Mouse (Mus musculus): ENCODE data around the gene Mtmr4.

Gene Mtmr4

GRCm38 (mm10) chr11:87581933-87582710 is 9.8 kb upstream of the Mtmr4 start:
- no peak for DNase-seq (ENCODE audit: low read depth, low spot score)

DNA sequence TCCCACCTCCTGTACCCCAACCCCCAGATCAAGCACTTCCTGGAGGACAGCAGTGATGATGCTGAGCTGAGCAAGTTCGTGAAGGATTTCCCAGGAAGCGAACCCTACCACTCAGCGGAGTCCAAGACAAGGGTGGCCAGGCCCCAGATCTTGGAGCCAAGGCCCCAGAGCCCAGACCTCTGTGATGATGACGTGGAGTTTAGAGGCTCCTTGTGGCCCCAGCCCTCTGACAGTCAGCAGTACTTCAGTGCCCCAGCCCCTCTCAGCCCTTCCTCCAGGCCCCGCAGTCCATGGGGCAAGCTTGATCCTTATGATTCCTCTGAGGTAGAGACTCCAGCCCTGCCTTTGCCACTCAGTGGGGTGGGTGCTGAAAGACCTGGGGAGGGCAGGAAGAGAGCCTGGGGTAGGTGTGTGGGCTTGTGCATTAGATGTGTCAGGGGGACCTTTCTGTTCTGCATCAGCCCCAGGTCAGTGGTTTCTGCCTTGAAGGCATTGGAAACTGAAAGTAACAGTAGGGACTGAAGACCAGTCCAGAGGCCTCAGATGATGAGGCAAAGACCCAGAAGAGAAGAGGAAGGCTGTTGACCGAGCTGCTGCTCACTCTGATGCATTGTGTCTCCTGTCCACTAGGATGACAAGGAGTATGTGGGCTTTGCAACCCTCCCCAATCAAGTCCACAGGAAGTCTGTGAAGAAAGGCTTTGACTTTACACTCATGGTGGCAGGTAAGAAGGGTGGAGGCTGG is 8.5 kb upstream of the Mtmr4 start:
- no peak for DNase-seq (ENCODE audit: low read depth, low spot score)

- no peak for DNase-seq (ENCODE audit: low read depth, low spot score)
Measured at GRCm38 (mm10) chr11:87584711-87585505, 7.1 kb upstream of the Mtmr4 start.

DNA sequence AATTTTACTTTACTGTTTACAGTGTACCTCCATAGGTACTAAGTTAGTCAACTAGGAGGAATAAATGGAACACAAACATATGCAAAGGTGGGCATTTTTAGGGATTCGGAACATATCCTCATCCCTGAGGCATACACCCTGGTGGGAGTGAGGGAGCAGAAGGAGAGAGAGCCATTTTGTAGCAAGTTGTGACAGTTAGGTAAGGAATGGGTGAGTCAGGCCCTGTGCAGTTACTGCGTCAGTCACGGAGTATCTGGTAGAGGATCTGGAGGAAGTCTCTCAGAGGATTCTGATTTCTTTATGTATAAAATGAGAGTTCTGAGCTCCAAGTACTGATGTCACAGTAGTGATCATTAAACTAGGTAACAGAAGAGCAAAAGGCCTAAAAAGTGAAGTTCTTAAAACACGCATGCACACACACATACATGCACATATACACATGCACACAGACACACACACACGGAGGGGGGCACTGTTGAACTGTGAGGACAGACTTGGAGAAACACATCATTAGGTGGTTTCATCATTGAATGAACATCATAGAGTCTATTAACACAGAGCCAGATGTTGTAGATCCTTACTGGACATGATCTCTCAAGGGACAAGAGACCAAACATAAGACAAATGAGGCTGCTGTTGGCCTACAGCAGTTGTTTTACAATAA is 4.6 kb upstream of the Mtmr4 start:
- DNase-seq (ENCODE audit: low read depth, low spot score) = no peak

DNA sequence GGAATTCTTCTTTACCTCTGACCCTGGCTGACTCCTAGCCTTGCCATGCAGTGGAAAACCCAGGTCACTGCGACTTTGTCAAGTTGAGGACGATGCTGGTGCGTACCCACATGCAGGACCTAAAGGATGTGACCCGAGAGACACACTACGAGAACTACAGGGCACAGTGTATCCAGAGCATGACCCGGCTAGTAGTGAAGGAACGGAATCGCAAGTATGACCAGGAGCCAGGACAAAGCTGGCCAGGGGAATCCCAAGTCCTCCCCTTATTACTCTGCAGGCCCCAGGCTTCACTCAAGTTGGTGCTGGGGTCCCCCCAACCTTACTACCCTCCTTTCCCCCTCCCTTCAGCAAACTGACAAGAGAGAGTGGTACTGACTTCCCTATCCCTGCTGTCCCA is 2.4 kb upstream of the Mtmr4 start:
- no peak for DNase-seq (ENCODE audit: low read depth, low spot score)

DNA sequence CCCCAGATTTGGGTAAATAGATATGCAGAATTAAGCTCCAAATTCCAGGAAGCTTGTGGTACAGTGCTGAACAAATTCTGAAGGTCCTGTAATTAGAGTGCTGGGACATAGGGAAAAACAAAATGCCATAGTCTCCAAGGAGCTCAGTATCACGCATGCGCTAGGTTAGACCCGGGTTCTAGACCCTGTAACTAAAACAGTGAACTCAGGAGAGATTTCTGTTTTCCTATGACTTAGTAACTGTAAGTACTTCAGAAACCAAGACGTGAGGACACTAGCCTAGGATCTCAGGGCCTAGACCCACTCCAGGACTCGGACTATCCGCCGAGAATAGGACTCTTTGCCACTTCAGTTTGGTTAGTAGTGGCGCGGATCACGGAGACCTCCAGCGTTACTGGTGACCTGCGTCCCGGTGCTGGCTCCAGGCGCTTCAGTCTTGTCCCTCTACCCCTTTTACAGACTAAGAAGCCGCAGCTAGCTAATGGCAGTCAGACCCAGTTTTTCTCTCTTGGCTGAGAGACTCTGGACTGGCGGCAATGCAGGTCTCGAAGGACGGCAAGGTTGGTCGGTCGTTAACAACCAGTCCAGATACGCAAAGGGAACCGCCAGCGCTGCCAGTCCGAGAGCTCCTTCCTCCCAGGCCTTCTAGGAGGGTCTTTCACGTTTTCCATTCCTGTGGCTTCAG is 979 bp upstream of the Mtmr4 start:
- DNase-seq (ENCODE audit: low read depth, low spot score) = peak; percentile 25

DNA sequence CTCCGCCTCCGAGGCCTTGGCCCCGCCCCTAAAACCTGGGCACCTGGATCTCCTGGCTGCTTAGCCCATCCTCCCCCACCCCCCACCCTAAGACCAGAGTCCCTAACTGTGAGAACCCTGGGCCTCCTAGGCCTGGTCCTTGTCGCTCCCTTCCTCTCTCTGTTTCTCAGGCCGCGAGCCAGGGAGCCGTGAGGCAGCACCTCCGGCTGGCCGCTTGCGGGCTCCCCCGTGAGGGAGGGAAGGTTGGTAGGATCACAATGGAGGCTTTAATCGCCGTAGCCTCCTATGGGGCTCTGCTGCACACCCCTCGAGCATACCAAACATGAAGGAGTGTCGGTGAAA is 363 bp downstream of the Mtmr4 start:
- DNase-seq (ENCODE audit: low read depth, low spot score) = no peak

DNA sequence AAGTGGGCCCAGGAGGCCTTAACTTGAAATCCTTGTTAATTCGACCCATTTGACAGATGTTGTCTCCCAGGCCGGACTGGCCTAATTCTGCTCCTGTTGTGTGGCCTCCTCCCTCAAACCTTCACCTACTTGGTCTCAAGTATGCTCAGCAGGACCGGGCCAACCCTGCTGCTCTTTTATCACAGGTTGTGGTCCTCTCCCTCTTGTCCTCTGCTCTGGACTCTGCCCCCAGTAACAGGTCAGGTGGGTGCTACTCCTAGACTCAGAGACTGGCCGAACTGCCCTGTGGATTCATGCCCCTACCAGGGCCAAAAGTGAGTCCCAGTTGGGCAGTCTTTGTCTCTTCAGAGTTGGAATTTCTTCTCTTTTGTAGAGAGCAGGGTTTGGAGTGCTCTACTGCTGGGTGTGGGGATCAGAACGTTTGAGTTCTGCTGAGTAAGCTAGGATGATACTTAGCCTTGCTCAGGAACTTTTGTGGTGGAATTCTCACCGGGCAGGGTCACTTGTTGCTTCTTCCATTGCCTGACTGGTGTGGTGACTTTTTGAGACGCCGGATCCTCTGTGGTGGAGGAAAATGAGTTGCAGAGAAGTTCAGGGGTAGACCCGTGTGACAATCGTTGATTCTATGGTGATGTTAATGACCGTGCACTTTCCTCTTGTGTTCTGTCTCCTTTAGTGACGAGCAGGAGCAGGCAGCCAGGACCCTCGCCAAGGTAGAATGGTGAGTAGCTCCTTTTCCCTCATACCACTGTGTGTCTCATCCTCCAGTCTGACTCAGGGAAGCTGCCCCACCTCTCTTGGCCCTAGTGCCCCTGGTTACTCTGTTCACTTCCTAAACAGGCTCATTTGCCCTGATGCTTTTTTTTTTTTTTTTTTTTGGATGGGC is 994 bp downstream of the Mtmr4 start:
- no peak for DNase-seq (ENCODE audit: low read depth, low spot score)

DNA sequence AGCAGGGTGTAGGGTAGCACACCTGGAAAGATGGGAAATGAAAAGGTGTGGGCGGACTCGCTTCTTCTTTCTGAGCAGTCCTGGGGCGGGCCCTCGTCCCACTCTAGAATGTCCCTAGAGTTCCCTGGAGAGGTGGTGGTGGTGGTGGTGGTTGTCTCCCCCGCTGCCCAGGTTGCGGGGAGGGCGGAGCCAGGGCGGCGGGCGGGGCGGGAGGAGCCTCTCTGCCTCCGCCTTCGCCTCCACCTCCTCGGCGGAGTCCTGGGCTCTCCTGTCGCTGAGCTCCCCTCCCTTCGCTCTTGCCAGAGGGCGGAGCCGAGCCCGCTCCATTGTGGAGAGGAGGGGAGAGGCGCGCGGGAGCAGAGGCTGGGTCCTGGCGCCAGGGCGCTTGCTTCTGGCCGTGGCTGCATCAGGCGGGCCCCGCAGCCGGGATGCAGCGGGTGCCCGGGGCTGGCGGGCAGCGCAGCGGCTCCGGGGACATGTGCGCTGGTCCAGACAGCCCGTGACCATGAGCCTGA is 3.4 kb downstream of the Mtmr4 start:
- DNase-seq (ENCODE audit: low read depth, low spot score) = peak; percentile 90

GRCm38 (mm10) chr11:87595976-87596375 is 4.0 kb downstream of the Mtmr4 start:
- peak; percentile 18 for DNase-seq (ENCODE audit: low read depth, low spot score)

GRCm38 (mm10) chr11:87596492-87596891 is 4.5 kb downstream of the Mtmr4 start:
- DNase-seq (ENCODE audit: low read depth, low spot score) = peak; percentile 24

- no peak for DNase-seq (ENCODE audit: low read depth, low spot score)
Measured at GRCm38 (mm10) chr11:87597061-87597460, 5.1 kb downstream of the Mtmr4 start.

DNA sequence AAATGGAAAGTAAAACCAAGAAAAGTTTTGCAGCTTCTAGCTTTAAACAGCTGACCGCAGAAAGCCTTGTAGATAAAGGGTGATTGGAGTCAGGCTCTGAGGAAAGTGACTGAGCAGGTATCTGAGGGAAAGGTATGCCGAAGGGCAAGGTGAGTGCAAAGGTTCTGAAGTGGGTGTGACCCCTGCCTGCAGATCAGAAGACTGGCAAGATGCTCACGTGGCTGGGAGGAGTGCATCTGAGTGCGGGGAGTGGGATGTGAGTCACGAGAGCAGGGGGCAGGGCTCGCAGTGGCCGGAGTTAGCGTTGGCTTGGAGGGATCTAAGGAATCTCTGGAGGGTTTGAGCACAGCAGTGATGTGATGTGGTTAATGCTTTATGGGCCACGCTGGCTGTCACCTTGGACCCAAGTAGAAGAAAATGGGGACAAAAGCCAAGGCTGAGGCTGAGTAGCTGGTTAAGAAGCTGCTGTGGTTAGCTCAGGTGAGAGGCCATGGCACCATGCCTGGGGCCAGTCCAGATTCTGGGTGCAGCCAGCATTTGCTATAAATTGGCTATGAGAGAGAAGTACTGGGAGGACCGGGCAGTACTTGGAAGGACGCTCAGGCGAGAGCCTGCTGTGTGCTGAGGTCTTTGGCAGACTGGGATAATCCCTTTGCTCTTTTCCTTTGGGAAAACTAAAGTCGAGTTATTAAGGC is 7.6 kb downstream of the Mtmr4 start:
- no peak for DNase-seq (ENCODE audit: low read depth, low spot score)

- no peak for DNase-seq (ENCODE audit: low read depth, low spot score)
Measured at GRCm38 (mm10) chr11:87600322-87600853, 8.4 kb downstream of the Mtmr4 start.

- DNase-seq (ENCODE audit: low read depth, low spot score) = no peak
Measured at GRCm38 (mm10) chr11:87602234-87602633, 10.3 kb downstream of the Mtmr4 start.

DNA sequence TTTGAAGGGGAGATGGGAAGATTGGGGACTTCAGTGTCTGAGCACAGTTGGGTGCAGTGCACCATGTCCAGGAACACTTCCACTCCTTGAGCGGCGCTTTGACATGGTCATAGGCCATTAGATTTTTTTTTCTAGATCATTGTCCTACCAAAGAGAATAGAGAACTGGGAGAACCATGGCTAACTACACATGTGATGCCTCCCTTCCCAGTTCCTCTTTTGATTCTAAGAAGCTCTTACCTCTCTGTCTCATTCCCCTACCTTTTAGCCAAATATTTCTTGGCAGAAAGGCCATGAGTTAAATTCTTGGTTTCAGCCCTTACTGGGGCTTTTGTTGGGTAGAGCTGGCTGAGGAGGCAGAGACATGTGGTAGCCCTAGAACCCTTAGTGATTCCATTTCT is 11.6 kb downstream of the Mtmr4 start:
- no peak for DNase-seq (ENCODE audit: low read depth, low spot score)

GRCm38 (mm10) chr11:87609264-87609663 is 17.3 kb downstream of the Mtmr4 start:
- no peak for DNase-seq (ENCODE audit: low read depth, low spot score)

DNA sequence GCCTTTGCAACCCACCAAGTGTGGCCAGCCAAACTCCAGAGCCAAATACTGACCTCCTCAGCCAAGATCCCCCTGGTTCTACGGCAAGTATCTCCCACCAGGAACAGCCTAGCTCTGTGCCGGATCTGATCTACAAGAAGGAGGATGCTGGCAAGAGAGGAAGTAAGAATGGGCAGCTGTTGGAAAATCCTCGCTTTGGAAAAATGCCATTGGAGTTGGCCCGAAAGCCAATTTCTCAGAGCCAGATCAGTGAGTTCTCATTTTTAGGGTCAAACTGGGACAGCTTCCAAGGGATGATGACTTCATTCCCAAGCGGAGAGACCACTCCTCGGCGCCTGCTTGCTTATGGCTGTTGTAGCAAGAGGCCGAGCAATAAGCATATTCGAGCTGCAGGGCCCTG is 19.6 kb downstream of the Mtmr4 start:
- DNase-seq (ENCODE audit: low read depth, low spot score) = no peak

DNA sequence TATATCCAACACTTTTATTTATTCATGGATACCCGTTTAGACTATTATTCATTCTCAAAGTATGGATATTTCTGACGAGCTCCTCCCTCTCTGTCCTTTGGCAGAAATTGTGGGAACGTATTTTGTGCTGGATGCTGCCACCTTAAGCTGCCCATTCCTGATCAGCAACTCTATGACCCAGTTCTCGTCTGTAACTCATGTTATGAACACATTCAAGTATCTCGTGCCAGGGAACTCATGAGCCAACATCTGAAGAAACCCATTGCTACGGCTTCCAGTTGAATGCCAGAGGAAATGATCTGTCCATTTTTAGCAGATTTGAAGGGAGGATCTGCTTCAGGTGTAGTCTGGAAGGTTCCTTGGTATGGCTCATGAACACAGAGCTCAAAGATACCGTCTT is 22.0 kb downstream of the Mtmr4 start:
- no peak for DNase-seq (ENCODE audit: low read depth, low spot score)

All from mesoderm, embryonic 11.5 days (tissue).